Mouse (Mus musculus): ENCODE measurements at regions not wholly inside any gene's neighbourhood (a gene's known extent, or its start where the extent isn't known, plus 50 kb on each side); places are given as distances from the start of the nearest gene placed in this dataset.

- TF ChIP-seq CTCF (IDR thresholded peaks at IDR 0.05; ENCODE audit: borderline replicate concordance, insufficient read depth, low read depth, low read length) (no peak), POLR2A (IDR thresholded peaks at IDR 0.05; ENCODE audit: borderline replicate concordance, insufficient read depth, low read length) (no peak)
These were observed 522.6 kb downstream of the Rnf144b start for GRCm38 (mm10) chr13:47645081-47645480.
